In genomic region chr5:63649070-63649532, GRCm38 (mm10) we compare ENCODE assay signal across 9 mouse cellular contexts. TPM values are rescaled to one million over a fixed set of nuclear protein-coding genes. Genes with fewer than 3 reads are reported as not detected.
DNase-seq lines count a peak whose midpoint lies in the region; ATAC-seq and TF ChIP-seq lines count a peak whose summit lies in the region.
"Had no signal": no experiment of that assay in that cellular context is flagged by ENCODE, and none has a peak within 500 bp of the region (broad histone marks: within the 10 kb centered on the region; RNA-seq: fewer than 3 reads in every experiment).

TSS of gene Nwd2 (plus strand) at chr5:63649102.

- H3K4me1 ChIP-seq in heart, embryonic 16.5 days (ENCODE audit: control insufficient read depth, insufficient read depth, low read length): peaks cover 9% of the 10 kb centered on the region; the same call in 1 of the 2 replicates
- H3K4me1 ChIP-seq in forebrain, embryonic 14.5 days (ENCODE audit: control insufficient read depth, insufficient read depth, low read length): no peaks in the 10 kb centered on the region
- H3K4me1 ChIP-seq in liver, postnatal 0 days (ENCODE audit: insufficient read depth): no peaks in the 10 kb centered on the region
- H3K4me1 ChIP-seq in stomach, postnatal 0 days (replicated peaks; ENCODE audit: control insufficient read depth, insufficient read depth): no peaks in the 10 kb centered on the region
- no peaks in the 10 kb centered on the region for H3K4me1 ChIP-seq in lung, adult 2 months (ENCODE audit: control insufficient read depth, insufficient read depth, low read length)

- ATAC-seq in heart, embryonic 16.5 days (replicated peaks; ENCODE audit: extremely low read depth, insufficient read depth, low FRiP score): no peak
- peak; percentile 38 for ATAC-seq in forebrain, embryonic 14.5 days
- ATAC-seq in liver, postnatal 0 days: no peak
- no peak for ATAC-seq in stomach, postnatal 0 days (ENCODE audit: low FRiP score, low TSS enrichment)

- H3K9ac ChIP-seq in heart, embryonic 16.5 days (ENCODE audit: low read length): no peak within 1 kb of the TSS
- H3K9ac ChIP-seq in forebrain, embryonic 14.5 days (ENCODE audit: low read length): peak within 1 kb of the TSS; percentile 67
- H3K9ac ChIP-seq in liver, postnatal 0 days (replicated peaks): no peak within 1 kb of the TSS
- H3K9ac ChIP-seq in stomach, postnatal 0 days (ENCODE audit: low read length): no peak within 1 kb of the TSS

- peak within 1 kb of the TSS; percentile 66 for H3K4me2 ChIP-seq in heart, embryonic 16.5 days (ENCODE audit: low read depth, low read length)
- peak within 1 kb of the TSS; percentile 100 for H3K4me2 ChIP-seq in forebrain, embryonic 14.5 days (ENCODE audit: low read length)
- peak within 1 kb of the TSS; percentile 45 for H3K4me2 ChIP-seq in liver, postnatal 0 days (ENCODE audit: low read depth, low read length)
- H3K4me2 ChIP-seq in stomach, postnatal 0 days (replicated peaks; ENCODE audit: low read depth): peak within 1 kb of the TSS; percentile 68

- H3K4me3 ChIP-seq in heart, embryonic 16.5 days (ENCODE audit: low read length): peak within 1 kb of the TSS; percentile 47
- H3K4me3 ChIP-seq in forebrain, embryonic 14.5 days (ENCODE audit: low read depth, low read length): peak within 1 kb of the TSS; percentile 62
- peak within 1 kb of the TSS; percentile 29 for H3K4me3 ChIP-seq in liver, postnatal 0 days (ENCODE audit: low read depth, low read length)
- H3K4me3 ChIP-seq in stomach, postnatal 0 days (ENCODE audit: low read depth, low read length): peak within 1 kb of the TSS; percentile 40
- H3K4me3 ChIP-seq in lung, adult 2 months (replicated peaks; ENCODE audit: extremely low read depth, low read depth, low read length): no peak within 1 kb of the TSS

- TF ChIP-seq POLR2A in lung, adult 2 months (IDR thresholded peaks at IDR 0.05; ENCODE audit: borderline replicate concordance, extremely low read depth, low read depth, low read length): no peak

- no peaks in the 10 kb centered on the region for H3K36me3 ChIP-seq in heart, embryonic 16.5 days (ENCODE audit: control insufficient read depth, insufficient read depth)
- H3K36me3 ChIP-seq in forebrain, embryonic 14.5 days (ENCODE audit: control insufficient read depth, insufficient read depth, low read length): no peaks in the 10 kb centered on the region
- no peaks in the 10 kb centered on the region for H3K36me3 ChIP-seq in liver, postnatal 0 days (replicated peaks; ENCODE audit: insufficient read depth, low read length)
- no peaks in the 10 kb centered on the region for H3K36me3 ChIP-seq in stomach, postnatal 0 days (ENCODE audit: control insufficient read depth, insufficient read depth, low read length)

- H3K9me3 ChIP-seq in heart, embryonic 16.5 days (replicated peaks; ENCODE audit: control insufficient read depth, low read length): no peaks in the 10 kb centered on the region
- no peaks in the 10 kb centered on the region for H3K9me3 ChIP-seq in forebrain, embryonic 14.5 days (replicated peaks; ENCODE audit: control insufficient read depth, low read length)
- H3K9me3 ChIP-seq in liver, postnatal 0 days (ENCODE audit: low read length): no peaks in the 10 kb centered on the region
- H3K9me3 ChIP-seq in stomach, postnatal 0 days (ENCODE audit: control insufficient read depth, low read length): no peaks in the 10 kb centered on the region

- H3K27ac ChIP-seq in heart, embryonic 16.5 days (ENCODE audit: low read length): no peak within 1 kb of the TSS
- no peak within 1 kb of the TSS for H3K27ac ChIP-seq in forebrain, embryonic 14.5 days (ENCODE audit: low read depth, low read length)
- no peak within 1 kb of the TSS for H3K27ac ChIP-seq in liver, postnatal 0 days (ENCODE audit: low read depth)
- no peak within 1 kb of the TSS for H3K27ac ChIP-seq in stomach, postnatal 0 days (replicated peaks)

- peaks cover 42% of the 10 kb centered on the region for H3K27me3 ChIP-seq in heart, embryonic 16.5 days (ENCODE audit: control insufficient read depth, insufficient read depth, low read length)
- H3K27me3 ChIP-seq in forebrain, embryonic 14.5 days (replicated peaks; ENCODE audit: control insufficient read depth, insufficient read depth, low read length): peaks cover 14% of the 10 kb centered on the region; the same call in 1 of the 2 replicates
- H3K27me3 ChIP-seq in liver, postnatal 0 days (ENCODE audit: insufficient read depth, low read length): peaks cover 23% of the 10 kb centered on the region
- H3K27me3 ChIP-seq in stomach, postnatal 0 days (ENCODE audit: control insufficient read depth, insufficient read depth, low read length): peaks cover 3% of the 10 kb centered on the region; the same call in 1 of the 2 replicates

- no peak for DNase-seq in heart, adult 18-20 months
- DNase-seq in forebrain, embryonic 14.5 days (ENCODE audit: low spot score): no peak
- peak; percentile 1 for DNase-seq in kidney, postnatal 14 days
- DNase-seq in liver, postnatal 0 days: no peak
- DNase-seq in stomach, postnatal 0 days (ENCODE audit: low spot score): no peak
- no peak for DNase-seq in testis, postnatal 10 days (ENCODE audit: low spot score)
- no peak for DNase-seq in lung, adult 2 months

- no peak for TF ChIP-seq CTCF in liver, postnatal 0 days (IDR thresholded peaks at IDR 0.05; ENCODE audit: low read depth)
- peak; percentile 13; the same call in 1 of the 2 replicates for TF ChIP-seq CTCF in stomach, postnatal 0 days (IDR thresholded peaks at IDR 0.05; ENCODE audit: low read depth)
- TF ChIP-seq CTCF in lung, adult 2 months (IDR thresholded peaks at IDR 0.05; ENCODE audit: insufficient read depth, low read length): no peak

- 2% methylated on average over 29 of the region's 29 CpGs for WGBS in heart, embryonic 16.5 days
- under 1% methylated on average over 29 of the region's 29 CpGs for WGBS in forebrain, embryonic 14.5 days
- 4% methylated on average over 29 of the region's 29 CpGs for WGBS in liver, postnatal 0 days (ENCODE audit: insufficient replicate concordance)
- WGBS in stomach, postnatal 0 days: 2% methylated on average over 29 of the region's 29 CpGs
- WGBS in lung, adult 2 months: 4% methylated on average over 29 of the region's 29 CpGs

- no peak for TF ChIP-seq EP300 in liver, postnatal 0 days (IDR thresholded peaks at IDR 0.05; ENCODE audit: low read depth)
- no peak for TF ChIP-seq EP300 in stomach, postnatal 0 days (optimal IDR thresholded peaks at IDR 0.05)

RNA-seq across cellular contexts. Expression of gene Nwd2, which starts in this region (rescaled TPM):
- 0.08 TPM in 1 of 2 replicates, not detected in the other for polyA plus RNA-seq in heart, embryonic 16.5 days (2015; fragmentation: Nextera tagmentation; extraction: Ambion mirVana)
- total RNA-seq in heart, adult 18-20 months (2021): not detected
- polyA plus RNA-seq in forebrain, embryonic 14.5 days (2014; fragmentation: Nextera tagmentation; extraction: Ambion mirVana): 2.9 and 5.7 TPM in 2 replicates
- 0.06 TPM in 1 of 2 replicates, not detected in the other for polyA plus RNA-seq in liver, postnatal 0 days (2015; fragmentation: Nextera tagmentation; extraction: Ambion mirVana)
- polyA plus RNA-seq in stomach, postnatal 0 days (2015; fragmentation: Nextera tagmentation; extraction: Ambion mirVana): 0.50 and 0.61 TPM in 2 replicates
- polyA plus RNA-seq in lung, adult 2 months (2012; rRNA removed): 0.05 and 0.15 TPM in 2 replicates
- polyA plus RNA-seq: liver, adult 2 months had no signal

Comparison
In these comparisons a context has a peak if more than half of its experiments do, and no peak if none do; other contexts are left out.
1. H3K4me2 ChIP-seq: peak in every context shown above with its lines; median percentile 100 in forebrain, embryonic 14.5 days; 68 in stomach, postnatal 0 days; 66 in heart, embryonic 16.5 days; 45 in liver, postnatal 0 days.